Mouse (Mus musculus) cortical plate, adult 2 months (tissue): ENCODE measurements at regions not wholly inside any gene's neighbourhood (a gene's known extent, or its start where the extent isn't known, plus 50 kb on each side); places are given as distances from the start of the nearest gene placed in this dataset.

Source experiments
- H3K27ac ChIP-seq: fragments of 200-500 bp; 2 replicates; pipeline ENCODE4 v1.5.1; 2012; ENCODE audit warnings: low read length, control low read depth, inconsistent platforms; ENCODE audit not compliant: insufficient read depth
- H3K4me1 ChIP-seq: fragments of 200-500 bp; 2 replicates; pipeline ENCODE4 v1.6.1; 2011; ENCODE audit warnings: low read length; ENCODE audit not compliant: control insufficient read depth, insufficient read depth
- H3K4me3 ChIP-seq: fragments of 200-500 bp; 2 replicates; pipeline ENCODE4 v1.5.1; 2011; ENCODE audit warnings: mild to moderate bottlenecking, low read length, control low read depth; ENCODE audit not compliant: insufficient read depth
- CTCF ChIP-seq: fragments of 200-500 bp; IDR thresholded peaks from 2 replicates; pipeline ENCODE4 v1.5.1; 2011; ENCODE audit warnings: mild to moderate bottlenecking, control low read depth, low read length; ENCODE audit not compliant: insufficient read depth; ENCODE audit errors: extremely low read depth
- POLR2A ChIP-seq: fragments of 200-500 bp; IDR thresholded peaks from 2 replicates; pipeline ENCODE4 v1.6.1; 2011; ENCODE audit warnings: mild to moderate bottlenecking, low read length, control low read depth; ENCODE audit not compliant: insufficient read depth; ENCODE audit errors: extremely low read depth

- no peak for TF ChIP-seq CTCF
- no peak for TF ChIP-seq POLR2A
- Histone ChIP-seq H3K4me3 (no peak overlapping the region), H3K27ac (no peak overlapping the region), H3K4me1 (no peaks in the 10 kb centered on the region)
Measured at GRCm38 (mm10) chr9:41366405-41366804, 204.9 kb upstream of the Ubash3b start.

DNA sequence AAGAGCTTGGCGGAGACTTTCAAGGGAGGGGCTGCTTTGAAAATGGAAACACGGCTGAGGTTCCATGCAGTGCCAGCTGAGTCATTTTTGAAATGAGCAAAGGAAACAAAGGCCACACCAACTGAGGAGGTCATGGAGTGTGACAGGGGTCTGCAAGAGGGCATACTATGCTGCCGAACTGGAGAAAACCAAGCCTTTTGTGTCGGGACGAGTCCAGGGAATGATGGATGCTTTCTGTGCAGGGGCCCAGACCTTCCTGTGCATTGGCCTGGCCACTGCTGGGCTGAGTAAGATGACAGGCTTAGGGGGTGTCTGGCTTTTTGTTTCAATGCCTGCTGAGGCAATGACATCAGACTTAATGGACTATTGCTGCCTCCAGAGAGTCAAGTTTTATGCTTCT is 203.8 kb upstream of the Ubash3b start:
- TF ChIP-seq POLR2A, result no peak
- no peak for TF ChIP-seq CTCF
- no peak overlapping the region for H3K27ac ChIP-seq
- H3K4me1 ChIP-seq, result no peaks in the 10 kb centered on the region
- no peak overlapping the region for H3K4me3 ChIP-seq

- no peak for TF ChIP-seq CTCF
- TF ChIP-seq POLR2A, result no peak
- no peak overlapping the region for H3K27ac ChIP-seq
- no peak overlapping the region for H3K4me3 ChIP-seq
- no peaks in the 10 kb centered on the region for H3K4me1 ChIP-seq
Measured at GRCm38 (mm10) chr9:41364442-41365250, 203.1 kb upstream of the Ubash3b start.

DNA sequence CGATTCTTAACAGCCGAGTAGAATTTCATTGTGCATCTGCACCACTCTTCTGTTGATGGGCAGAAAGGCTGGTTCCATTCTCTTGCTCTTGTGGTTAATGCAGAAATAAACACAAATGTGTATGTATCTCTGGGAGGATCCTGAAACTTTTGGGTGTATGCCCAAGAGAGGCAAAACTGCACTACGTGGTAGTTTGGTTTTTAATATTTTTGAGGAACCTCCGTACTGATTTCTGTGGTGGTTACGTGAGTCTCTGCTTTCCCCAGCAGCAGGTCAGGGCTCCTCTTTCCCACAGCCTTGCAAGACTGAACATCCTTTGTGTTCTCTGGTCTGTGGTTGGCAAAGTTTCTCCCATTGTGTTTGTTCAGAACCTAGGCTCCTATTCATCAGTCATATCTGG is 198.9 kb upstream of the Ubash3b start:
- TF ChIP-seq CTCF (no peak), POLR2A (no peak)
- no peaks in the 10 kb centered on the region for H3K4me1 ChIP-seq
- no peak overlapping the region for H3K27ac ChIP-seq
- H3K4me3 ChIP-seq, result no peak overlapping the region

- Histone ChIP-seq H3K4me3 (no peak overlapping the region), H3K27ac (no peak overlapping the region), H3K4me1 (no peaks in the 10 kb centered on the region)
- TF ChIP-seq POLR2A, result no peak
Measured at GRCm38 (mm10) chr9:41359286-41359685, 197.8 kb upstream of the Ubash3b start.

DNA sequence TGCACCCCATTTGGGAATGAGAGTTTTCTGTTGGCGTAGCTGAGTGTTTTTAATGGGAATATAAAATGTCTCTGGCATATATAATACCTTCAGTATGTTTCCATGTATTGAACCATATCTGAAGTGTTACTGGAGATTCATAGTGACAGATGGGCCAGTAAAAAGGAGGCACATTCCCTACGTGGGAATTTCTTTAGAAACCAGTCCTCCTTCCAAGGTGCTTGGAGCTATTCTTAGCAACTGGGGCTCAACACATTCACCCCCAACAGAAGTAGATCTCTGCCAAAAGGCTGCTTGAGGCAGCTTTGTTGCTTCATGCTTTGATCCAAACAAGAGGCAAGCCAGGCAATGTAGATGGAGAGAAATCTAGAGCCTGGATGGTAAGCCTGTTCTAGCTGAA is 183.8 kb upstream of the Ubash3b start:
- no peak for TF ChIP-seq POLR2A
- no peak for TF ChIP-seq CTCF

GRCm38 (mm10) chr9:41337375-41337774 is 175.9 kb upstream of the Ubash3b start:
- H3K4me1 ChIP-seq, result no peaks in the 10 kb centered on the region
- no peak for TF ChIP-seq POLR2A
- no peak for TF ChIP-seq CTCF
- H3K27ac ChIP-seq, result no peak overlapping the region
- H3K4me3 ChIP-seq, result no peak overlapping the region

More for the DNA sequence above, 183.8 kb upstream of the Ubash3b start:
- Histone ChIP-seq H3K4me3 (no peak overlapping the region), H3K4me1 (no peaks in the 10 kb centered on the region; the same call in 1 of the 2 replicates), H3K27ac (no peak overlapping the region)

- TF ChIP-seq POLR2A (no peak), CTCF (no peak)
- no peak overlapping the region for H3K27ac ChIP-seq
- H3K4me3 ChIP-seq, result no peak overlapping the region
- H3K4me1 ChIP-seq, result no peaks in the 10 kb centered on the region
Measured at GRCm38 (mm10) chr9:41336801-41337200, 175.3 kb upstream of the Ubash3b start.

GRCm38 (mm10) chr9:41334462-41335241 is 173.2 kb upstream of the Ubash3b start:
- Histone ChIP-seq H3K4me1 (no peaks in the 10 kb centered on the region), H3K4me3 (no peak overlapping the region), H3K27ac (no peak overlapping the region)
- TF ChIP-seq POLR2A, result no peak
- no peak for TF ChIP-seq CTCF

DNA sequence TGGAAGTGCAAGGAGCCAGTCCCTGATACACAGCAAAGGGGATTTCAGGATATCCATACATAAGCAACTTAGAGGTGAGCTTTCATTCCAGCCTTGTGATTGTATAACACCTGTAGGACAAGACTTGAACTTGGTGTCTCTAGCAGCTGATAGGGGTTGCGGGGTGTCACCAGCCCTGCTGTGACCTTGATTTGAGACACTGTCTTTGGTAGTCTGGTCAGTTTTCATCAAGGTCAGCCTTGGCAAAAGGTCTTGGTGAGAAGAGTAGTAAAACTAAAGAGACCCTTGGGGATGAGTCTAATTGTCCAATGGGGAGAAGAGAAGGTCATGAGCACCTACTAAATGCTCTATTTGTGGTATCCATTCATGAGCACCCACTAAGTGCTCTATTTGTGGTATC is 172.0 kb upstream of the Ubash3b start:
- no peak overlapping the region for H3K27ac ChIP-seq
- H3K4me3 ChIP-seq, result no peak overlapping the region
- no peaks in the 10 kb centered on the region for H3K4me1 ChIP-seq
- no peak for TF ChIP-seq CTCF
- no peak for TF ChIP-seq POLR2A
